Mouse (Mus musculus): Measurements from ENCODE around the gene Myo6. TPM values are rescaled to one million over a fixed set of nuclear protein-coding genes. Genes with fewer than 3 reads are reported as not detected.

Myo6 gene
- 1 to 10 TPM; 6.4 to 8.3 TPM for total RNA-seq (2021)
- long read RNA-seq, experiment 1, partial matches to known transcripts: 0 of 3 reads
- long read RNA-seq, experiment 1, other reads (novel, unspliced or antisense): 3 of 3 reads
- long read RNA-seq, experiment 2, partial matches to known transcripts: 1 of 2 reads
- long read RNA-seq, experiment 2, other reads (novel, unspliced or antisense): 1 of 2 reads

GRCm38 (mm10) chr9:80164611-80165474 lies at the start of gene Myo6:
Gene Myo6, plus strand, starts transcription at chr9:80165031.
- intact Hi-C loops (cut with DNase I): no loop called here
- DNase-seq: peak; percentile 91 to 93

GRCm38 (mm10) chr9:80145992-80146587 lies 18.7 kb upstream of the Myo6 start:
- no peak for DNase-seq
- intact Hi-C loops (cut with DNase I): no loop called here

GRCm38 (mm10) chr9:80149594-80149993 lies 15.2 kb upstream of the Myo6 start:
- intact Hi-C loops (cut with DNase I): no loop called here

GRCm38 (mm10) chr9:80155277-80155676 lies 9.6 kb upstream of the Myo6 start:
- no peak for DNase-seq
- intact Hi-C loops (cut with DNase I): loop anchor here (10.0 kb wide), 1 partner anchor 90 kb away; no protein-coding TSS in a partner anchor

More at GRCm38 (mm10) chr9:80149594-80149993, 15.2 kb upstream of the Myo6 start:
- no peak for DNase-seq

GRCm38 (mm10) chr9:80156780-80157179 lies 8.1 kb upstream of the Myo6 start:
- no peak for DNase-seq
- intact Hi-C loops (cut with DNase I): loop anchor here (10.0 kb wide), 1 partner anchor 88 kb away; no protein-coding TSS in a partner anchor

- DNase-seq: no peak
- intact Hi-C loops (cut with DNase I): loop anchor here (10.0 kb wide), 1 partner anchor 87 kb away; no protein-coding TSS in a partner anchor
Observed at GRCm38 (mm10) chr9:80157840-80158465, 6.9 kb upstream of the Myo6 start.

GRCm38 (mm10) chr9:80158937-80159336 lies 5.9 kb upstream of the Myo6 start:
- no peak for DNase-seq
- intact Hi-C loops (cut with DNase I): loop anchor here (10.0 kb wide), 1 partner anchor 86 kb away; no protein-coding TSS in a partner anchor

GRCm38 (mm10) chr9:80161451-80161850 lies 3.4 kb upstream of the Myo6 start:
- no peak for DNase-seq
- intact Hi-C loops (cut with DNase I): no loop called here

- DNase-seq: no peak
- intact Hi-C loops (cut with DNase I): no loop called here
Observed at GRCm38 (mm10) chr9:80163126-80163723, 1.6 kb upstream of the Myo6 start.

- intact Hi-C loops (cut with DNase I): no loop called here
- no peak for DNase-seq
Observed at GRCm38 (mm10) chr9:80164191-80164590, 640 bp upstream of the Myo6 start.

- intact Hi-C loops (cut with DNase I): no loop called here
- DNase-seq: no peak
Observed at GRCm38 (mm10) chr9:80165690-80166089, 859 bp downstream of the Myo6 start.

GRCm38 (mm10) chr9:80166425-80166824 lies 1.6 kb downstream of the Myo6 start:
- no peak for DNase-seq
- intact Hi-C loops (cut with DNase I): no loop called here

GRCm38 (mm10) chr9:80167089-80167488 lies 2.3 kb downstream of the Myo6 start:
- intact Hi-C loops (cut with DNase I): no loop called here
- DNase-seq: no peak

- no peak for DNase-seq
- intact Hi-C loops (cut with DNase I): no loop called here
Observed at GRCm38 (mm10) chr9:80169551-80169950, 4.7 kb downstream of the Myo6 start.

- intact Hi-C loops (cut with DNase I): no loop called here
- no peak for DNase-seq
Observed at GRCm38 (mm10) chr9:80171241-80171640, 6.4 kb downstream of the Myo6 start.

GRCm38 (mm10) chr9:80172396-80173222 lies 7.8 kb downstream of the Myo6 start:
- intact Hi-C loops (cut with DNase I): no loop called here
- no peak for DNase-seq

- peak; percentile 50 to 54 for DNase-seq
- intact Hi-C loops (cut with DNase I): no loop called here
Observed at GRCm38 (mm10) chr9:80173629-80174028, 8.8 kb downstream of the Myo6 start.

GRCm38 (mm10) chr9:80176696-80177478 lies 12.1 kb downstream of the Myo6 start:
- DNase-seq: no peak

GRCm38 (mm10) chr9:80178670-80179069 lies 13.8 kb downstream of the Myo6 start:
- no peak for DNase-seq
- intact Hi-C loops (cut with DNase I): no loop called here

More at GRCm38 (mm10) chr9:80176696-80177478, 12.1 kb downstream of the Myo6 start:
- intact Hi-C loops (cut with DNase I): no loop called here

All from gastrocnemius, postnatal 36 days (tissue).